Mouse (Mus musculus) naive thymus-derived CD4-positive, alpha-beta T cell, adult 5 months (primary cell): ENCODE results near the gene Rnls. TPM values are rescaled to one million over a fixed set of nuclear protein-coding genes. Genes with fewer than 3 reads are reported as not detected.

Experiments used
- polyA plus RNA-seq: library from polyadenylated mRNA; unstranded; fragments of 100-300 nt; shearing (Covaris generic); gene quantifications from one replicate; pipeline ENCODE4 v1.2.1, GENCODE M21; 2017

Rnls gene
- 1.9 TPM for polyA plus RNA-seq

DNA sequence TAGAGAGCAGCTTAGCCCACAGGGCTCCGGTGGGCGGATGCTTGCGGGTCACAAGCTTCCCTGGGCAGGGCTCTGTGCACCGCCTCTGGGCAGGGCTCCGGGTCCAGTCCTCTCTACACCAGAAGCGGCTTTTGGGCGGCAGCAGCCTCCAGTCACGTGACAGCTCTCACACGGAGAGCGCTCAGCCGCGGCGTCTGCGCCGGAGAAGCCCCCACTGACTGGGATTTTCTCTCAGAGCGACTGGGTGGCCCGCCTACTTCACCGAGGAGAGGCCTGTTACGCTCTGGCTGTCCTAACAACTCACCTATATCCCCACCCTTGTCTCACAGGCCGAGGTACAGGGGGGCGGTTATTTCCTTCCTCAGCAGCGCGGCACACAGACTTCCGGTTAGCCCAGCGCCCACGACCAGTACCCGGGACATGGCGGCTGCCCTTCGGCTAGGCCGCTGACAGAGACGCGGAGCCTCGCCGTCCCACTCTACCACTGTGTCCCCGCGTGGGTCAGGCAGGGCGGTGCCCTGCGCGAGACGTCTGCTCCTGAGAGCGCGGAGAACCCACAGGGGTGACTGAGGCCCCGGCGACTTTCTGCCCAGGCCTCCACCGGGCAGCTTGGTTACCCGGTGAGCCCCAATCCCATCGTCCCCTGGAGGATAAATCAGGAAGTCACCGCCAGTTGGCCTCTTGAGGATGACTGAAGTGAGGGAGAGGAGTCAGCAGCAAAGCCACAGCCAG, at the start of gene Rnls:
Rnls (minus strand) TSS at position 645 of the 732 bp plus-strand sequence.

Other genes with a start within 250 kb of the Rnls start
- not detected for gene Lipo4, start 125.5 kb upstream of the Rnls start, polyA plus RNA-seq
- not detected for gene Gm8978, start 233.0 kb upstream of the Rnls start, polyA plus RNA-seq